Mouse (Mus musculus) embryonic fibroblast, embryonic 13.5 days (primary cell): ENCODE measurements around the gene Tra2a. TPM values are rescaled to one million over a fixed set of nuclear protein-coding genes. Genes with fewer than 3 reads are reported as not detected.

Experiments
- H3K27ac ChIP-seq: 2 replicates; pipeline ENCODE4 v1.5.1; 2012; ENCODE audit warnings: low read length, control low read depth, inconsistent platforms; ENCODE audit not compliant: insufficient read depth
- H3K4me1 ChIP-seq: 2 replicates; pipeline ENCODE4 v1.6.1; 2011; ENCODE audit warnings: low read length; ENCODE audit not compliant: control insufficient read depth, insufficient read depth
- H3K4me3 ChIP-seq: 2 replicates; pipeline ENCODE4 v1.5.1; 2011; ENCODE audit warnings: mild to moderate bottlenecking, control low read depth, low read length; ENCODE audit not compliant: insufficient read depth
- CTCF ChIP-seq: IDR thresholded peaks from 2 replicates; pipeline ENCODE4 v1.5.1; 2011; ENCODE audit warnings: mild to moderate bottlenecking, control low read depth, low read length, moderate library complexity, borderline replicate concordance; ENCODE audit not compliant: insufficient read depth
- POLR2A ChIP-seq: IDR thresholded peaks from 2 replicates; pipeline ENCODE4 v1.6.1; 2011; ENCODE audit warnings: low read depth, mild to moderate bottlenecking, control low read depth, low read length, moderate library complexity
- polyA plus RNA-seq: library from polyadenylated mRNA; stranded (reverse); fragments of >200 nt; gene quantifications from 2 replicates; pipeline ENCODE4 v1.2.4, GENCODE M21; 2011; ENCODE audit warnings: low read depth; ENCODE audit not compliant: missing spikeins, insufficient read length

The Tra2a gene
- polyA plus RNA-seq, 1 experiment, result 162 TPM

- peaks cover 11% of the 10 kb centered on the region for H3K4me1 ChIP-seq
- TF ChIP-seq POLR2A, result no peak; the same call in 1 of the 2 replicates
- no peak for TF ChIP-seq CTCF
- H3K27ac ChIP-seq, result 0 out of 2 replicates have a peak overlapping the region, but pooled peaks have one; percentile 27
- H3K4me3 ChIP-seq, result peak overlapping the region; percentile 96
Observed at GRCm38 (mm10) chr6:49213581-49214085, 50.2 kb downstream of the Tra2a start.

DNA sequence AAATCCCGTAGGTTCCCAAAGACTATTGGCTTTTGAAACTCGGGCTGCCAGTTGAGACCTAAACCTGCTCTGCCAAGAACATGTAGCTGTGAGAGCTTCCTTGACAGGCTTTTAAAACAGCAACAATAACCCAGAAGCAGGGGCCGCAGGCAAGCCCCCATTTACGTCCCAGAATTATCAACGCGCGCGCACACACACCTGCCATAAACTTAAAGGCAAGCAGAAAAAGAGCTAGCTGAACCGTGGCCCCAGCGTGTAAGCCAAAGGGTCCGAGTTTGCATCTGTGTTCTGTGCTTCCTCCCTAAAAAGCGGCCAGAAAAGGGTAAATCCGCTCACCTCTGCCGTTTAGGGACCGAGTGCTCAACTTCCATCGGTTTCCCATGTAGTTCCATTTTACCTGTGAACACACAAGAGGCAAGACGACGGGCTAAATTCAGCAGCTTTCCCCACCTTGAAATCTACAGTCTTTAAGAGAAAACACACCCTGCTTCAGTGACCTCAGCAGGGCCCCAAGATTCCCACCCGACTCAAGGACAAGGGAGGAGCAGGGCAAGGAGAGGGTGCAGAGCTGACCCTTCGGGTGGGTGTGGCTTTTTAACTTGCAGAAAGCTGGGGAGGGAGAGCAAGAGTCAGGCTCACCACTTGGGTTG, 50.8 kb downstream of the Tra2a start:
- Histone ChIP-seq H3K4me3 (peak overlapping the region; percentile 96), H3K27ac (no peak overlapping the region), H3K4me1 (peaks cover 14% of the 10 kb centered on the region)
- TF ChIP-seq POLR2A (no peak), CTCF (no peak)

GRCm38 (mm10) chr6:49212141-49212540, 51.7 kb downstream of the Tra2a start:
- peak overlapping the region; percentile 19; the same call in 1 of the 2 replicates for H3K4me3 ChIP-seq
- H3K4me1 ChIP-seq, result peaks cover 14% of the 10 kb centered on the region
- TF ChIP-seq CTCF (no peak), POLR2A (no peak)
- no peak overlapping the region for H3K27ac ChIP-seq

DNA sequence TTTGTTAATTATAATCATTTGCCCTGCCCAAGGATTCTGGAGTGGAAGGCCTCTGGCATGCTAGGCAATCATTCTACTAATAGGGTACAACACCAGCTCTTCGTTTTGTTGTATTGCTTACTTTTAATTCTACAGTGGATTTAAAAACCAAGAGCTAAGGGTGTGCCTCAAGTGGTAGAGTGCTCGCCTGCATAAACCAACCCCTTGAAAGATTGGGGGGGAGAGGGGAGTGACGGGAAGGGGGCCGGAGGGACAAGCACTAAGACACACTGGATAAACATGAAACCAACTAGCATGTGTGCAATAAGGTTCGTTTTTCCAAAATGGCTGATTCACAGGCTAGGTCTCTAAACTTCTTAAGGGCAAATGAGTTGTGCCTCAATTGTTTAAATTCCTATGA, 52.2 kb downstream of the Tra2a start:
- H3K4me3 ChIP-seq, result no peak overlapping the region
- H3K27ac ChIP-seq, result no peak overlapping the region
- TF ChIP-seq POLR2A, result no peak
- TF ChIP-seq CTCF, result no peak
- H3K4me1 ChIP-seq, result peaks cover 16% of the 10 kb centered on the region

- peaks cover 17% of the 10 kb centered on the region for H3K4me1 ChIP-seq
- 0 out of 2 replicates have a peak, but pooled peaks have one; percentile 16 for TF ChIP-seq POLR2A
- no peak for TF ChIP-seq CTCF
- H3K4me3 ChIP-seq, result peak overlapping the region; percentile 28
- peak overlapping the region; percentile 20 for H3K27ac ChIP-seq
Observed at GRCm38 (mm10) chr6:49209881-49210854, 53.7 kb downstream of the Tra2a start.

DNA sequence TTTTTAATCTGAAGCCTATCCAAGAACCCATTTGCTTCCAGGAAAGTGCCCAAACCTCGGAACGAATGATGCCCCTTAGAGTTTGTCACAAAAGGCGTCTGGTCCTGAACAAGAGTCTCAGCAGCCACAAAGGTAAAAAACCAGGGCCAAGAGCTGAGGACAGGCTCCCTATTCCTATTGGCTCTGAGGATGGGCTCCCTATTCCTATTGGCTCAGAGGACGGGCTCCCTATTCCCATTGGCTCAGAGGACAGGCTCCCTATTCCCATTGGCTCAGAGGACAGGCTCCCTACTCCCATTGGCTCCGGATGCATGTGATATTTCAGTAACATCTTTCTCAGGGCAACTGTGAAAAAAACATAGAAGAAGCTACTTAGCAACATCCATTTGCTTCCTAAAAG, 54.9 kb downstream of the Tra2a start:
- Histone ChIP-seq H3K4me1 (peaks cover 17% of the 10 kb centered on the region), H3K27ac (no peak overlapping the region), H3K4me3 (no peak overlapping the region)
- TF ChIP-seq CTCF, result no peak
- no peak for TF ChIP-seq POLR2A

DNA sequence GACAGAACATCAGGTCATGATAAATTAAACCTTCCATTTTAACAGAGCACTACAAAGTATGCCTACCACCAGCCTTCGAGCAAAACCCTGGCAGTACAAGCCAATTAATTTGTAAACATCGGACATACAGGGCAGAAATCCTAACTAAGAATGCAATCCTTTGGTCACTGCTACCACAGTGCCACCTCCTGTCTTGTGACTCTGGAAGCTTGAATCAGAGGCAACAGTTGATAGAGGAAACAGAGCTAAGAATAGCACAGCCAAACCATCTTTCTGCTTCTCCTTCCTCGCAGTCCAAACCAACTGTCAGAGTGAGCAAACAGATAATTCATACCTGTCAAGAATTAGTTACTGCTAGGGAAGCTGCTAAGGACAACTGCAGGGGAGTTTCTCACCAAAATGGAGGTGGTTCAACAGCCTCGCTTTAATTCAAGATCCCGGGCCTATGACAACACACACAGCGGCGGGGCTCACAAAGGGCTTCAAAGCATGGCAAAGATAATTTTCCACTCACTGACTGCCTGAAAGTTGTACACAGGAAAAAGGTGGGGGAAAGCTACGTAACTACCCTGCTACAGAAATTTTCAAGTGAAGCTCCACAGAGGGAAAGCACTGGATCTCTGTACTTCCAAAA, 55.4 kb downstream of the Tra2a start:
- Histone ChIP-seq H3K4me1 (peaks cover 17% of the 10 kb centered on the region), H3K27ac (no peak overlapping the region), H3K4me3 (no peak overlapping the region)
- no peak for TF ChIP-seq POLR2A
- TF ChIP-seq CTCF, result no peak

DNA sequence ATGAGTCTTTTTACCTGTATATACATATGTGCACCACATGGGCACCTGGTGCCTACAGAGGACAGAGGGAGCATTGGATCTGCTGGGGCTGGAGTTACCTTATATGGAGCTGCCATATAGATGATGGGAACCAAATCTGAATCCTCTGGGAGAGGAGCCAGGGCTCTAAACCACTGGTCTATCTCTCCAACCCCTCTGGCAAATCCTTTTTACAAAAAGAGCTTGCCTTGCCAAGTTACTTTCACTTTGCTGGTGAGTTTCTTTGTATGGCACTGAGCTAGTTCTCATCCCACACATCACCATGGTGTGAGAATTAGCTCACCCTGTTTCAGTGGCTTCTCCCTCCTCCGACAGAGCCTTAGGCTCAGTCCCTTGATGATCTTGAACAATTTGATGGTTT, 57.4 kb downstream of the Tra2a start:
- Histone ChIP-seq H3K4me3 (no peak overlapping the region), H3K27ac (peak overlapping the region; percentile 45; the same call in 1 of the 2 replicates), H3K4me1 (peaks cover 17% of the 10 kb centered on the region)
- TF ChIP-seq POLR2A, result no peak
- TF ChIP-seq CTCF, result no peak

GRCm38 (mm10) chr6:49195188-49195587, 68.6 kb downstream of the Tra2a start:
- TF ChIP-seq POLR2A, result no peak
- no peak for TF ChIP-seq CTCF
- Histone ChIP-seq H3K27ac (no peak overlapping the region), H3K4me1 (no peaks in the 10 kb centered on the region), H3K4me3 (no peak overlapping the region)

DNA sequence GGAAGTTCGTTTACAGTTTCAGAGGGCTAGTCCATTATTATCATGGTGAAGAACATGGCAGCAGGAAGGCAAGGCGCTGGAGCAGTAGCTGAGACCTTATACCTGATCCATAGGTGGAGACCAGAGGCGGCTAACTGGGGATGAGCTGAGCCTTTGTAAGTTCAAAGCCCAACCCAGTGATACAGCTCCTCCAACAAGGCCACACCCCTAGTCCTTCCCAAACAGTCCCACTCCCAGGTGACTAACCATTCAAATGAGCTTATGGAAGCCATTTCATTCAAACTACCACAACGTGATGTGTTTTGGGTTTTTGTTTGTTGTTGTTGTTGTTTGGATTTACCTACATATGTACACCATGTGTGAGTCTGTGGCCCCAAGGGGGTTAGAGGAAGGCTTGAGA, 69.3 kb downstream of the Tra2a start:
- H3K27ac ChIP-seq, result no peak overlapping the region
- H3K4me1 ChIP-seq, result no peaks in the 10 kb centered on the region
- no peak overlapping the region for H3K4me3 ChIP-seq
- TF ChIP-seq CTCF (no peak), POLR2A (no peak)

Other genes starting within 250 kb of the Tra2a start
- gene Gpnmb, start 227.5 kb downstream of the Tra2a start, polyA plus RNA-seq, result 29.1 and 33.1 TPM in 2 replicates
- gene Malsu1, start 190.2 kb downstream of the Tra2a start, polyA plus RNA-seq, result 26.8 and 33.4 TPM in 2 replicates
- 31.1 and 33.8 TPM in 2 replicates for gene Igf2bp3, start 49.1 kb downstream of the Tra2a start, polyA plus RNA-seq
- gene Ccdc126, start 55.2 kb upstream of the Tra2a start, polyA plus RNA-seq, result 8.4 and 9.5 TPM in 2 replicates
- 2.9 and 6.9 TPM in 2 replicates for gene Fam221a, start 103.7 kb upstream of the Tra2a start, polyA plus RNA-seq
- not detected in 2 replicates for gene Stk31, start 131.6 kb upstream of the Tra2a start, polyA plus RNA-seq